Mouse (Mus musculus): ENCODE measurements at regions not wholly inside any gene's neighbourhood (a gene's known extent, or its start where the extent isn't known, plus 50 kb on each side); places are given as distances from the start of the nearest gene placed in this dataset.
"Not testable (repeated sequence)": the region's sequence is repeated elsewhere in the genome, so short reads cannot be mapped to it uniquely, and the experiment has no call there.

- no peak for DNase-seq
These were observed 547.7 kb upstream of the Zfp960 start for GRCm38 (mm10) chr17:16516173-16516572.

GRCm38 (mm10) chr17:16493951-16494350, 570.0 kb upstream of the Zfp960 start:
- DNase-seq = no peak

GRCm38 (mm10) chr17:16493546-16493945, 570.4 kb upstream of the Zfp960 start:
- DNase-seq = no peak

GRCm38 (mm10) chr17:16492551-16492950, 571.4 kb upstream of the Zfp960 start:
- no peak for DNase-seq

GRCm38 (mm10) chr17:16486355-16486754, 577.6 kb upstream of the Zfp960 start:
- no peak for DNase-seq

GRCm38 (mm10) chr17:16483976-16484375, 579.9 kb upstream of the Zfp960 start:
- DNase-seq = no peak

- no peak for DNase-seq
These were observed 582.2 kb upstream of the Zfp960 start for GRCm38 (mm10) chr17:16481722-16482121.

- no peak for DNase-seq
These were observed 583.3 kb upstream of the Zfp960 start for GRCm38 (mm10) chr17:16480579-16480978.

- no peak for DNase-seq
These were observed 602.7 kb upstream of the Zfp960 start for GRCm38 (mm10) chr17:16461208-16461607.

GRCm38 (mm10) chr17:16453098-16453497, 610.8 kb upstream of the Zfp960 start:
- DNase-seq = no peak

- no peak for DNase-seq
These were observed 613.7 kb upstream of the Rgmb start for GRCm38 (mm10) chr17:16444562-16444961.

GRCm38 (mm10) chr17:16395193-16395612, 564.4 kb upstream of the Rgmb start:
- no peak for DNase-seq

GRCm38 (mm10) chr17:16374855-16375221, 544.0 kb upstream of the Rgmb start:
- DNase-seq = not testable (repeated sequence)

GRCm38 (mm10) chr17:16374119-16374854, 543.4 kb upstream of the Rgmb start:
- DNase-seq = not testable (repeated sequence)

GRCm38 (mm10) chr17:16372976-16373375, 542.1 kb upstream of the Rgmb start:
- peak; percentile 86 for DNase-seq

GRCm38 (mm10) chr17:16344061-16344460, 513.2 kb upstream of the Rgmb start:
- no peak for DNase-seq

- no peak for DNase-seq
These were observed 511.9 kb upstream of the Rgmb start for GRCm38 (mm10) chr17:16342785-16343184.

GRCm38 (mm10) chr17:16339720-16340470, 509.1 kb upstream of the Rgmb start:
- peak; percentile 91 for DNase-seq

- no peak for DNase-seq
These were observed 481.1 kb upstream of the Rgmb start for GRCm38 (mm10) chr17:16311914-16312313.

- peak; percentile 40 for DNase-seq
These were observed 480.5 kb upstream of the Rgmb start for GRCm38 (mm10) chr17:16311196-16311873.

- no peak for DNase-seq
These were observed 470.9 kb upstream of the Rgmb start for GRCm38 (mm10) chr17:16301776-16302175.

GRCm38 (mm10) chr17:16298553-16298952, 467.7 kb upstream of the Rgmb start:
- no peak for DNase-seq
